In genomic region chr9:4975073-4975472, GRCm38 (mm10) we compare ENCODE assay signal across 19 mouse cellular contexts.
A peak's percentile ranks its signal among the peaks of the same experiment; 100 is the strongest.
DNase-seq lines count a peak whose midpoint lies in the region; ATAC-seq and TF ChIP-seq lines count a peak whose summit lies in the region.
"Had no signal": no experiment of that assay in that cellular context is flagged by ENCODE, and none has a peak within 500 bp of the region (broad histone marks: within the 10 kb centered on the region; RNA-seq: fewer than 3 reads in every experiment).

No protein-coding gene starts in this region.

- no peak overlapping the region for H3K4me3 ChIP-seq in intestine, embryonic 15.5 days (replicated peaks)
- H3K4me3 ChIP-seq in intestine, postnatal 0 days (ENCODE audit: low read depth, low read length): no peak overlapping the region
- H3K4me3 ChIP-seq in intestine, embryonic 16.5 days (ENCODE audit: low read length): no peak overlapping the region

- H3K27ac ChIP-seq in intestine, embryonic 15.5 days: no peak overlapping the region
- no peak overlapping the region for H3K27ac ChIP-seq in intestine, postnatal 0 days (ENCODE audit: low read depth, low read length)
- H3K27ac ChIP-seq in intestine, embryonic 16.5 days (ENCODE audit: low read length): no peak overlapping the region

- no peaks in the 10 kb centered on the region for H3K4me1 ChIP-seq in intestine, embryonic 15.5 days (replicated peaks)
- H3K4me1 ChIP-seq in intestine, postnatal 0 days (replicated peaks; ENCODE audit: control insufficient read depth, insufficient read depth, low read length): no peaks in the 10 kb centered on the region
- no peaks in the 10 kb centered on the region for H3K4me1 ChIP-seq in intestine, embryonic 16.5 days (ENCODE audit: control insufficient read depth, insufficient read depth, low read length)

- H3K9ac ChIP-seq in intestine, embryonic 15.5 days: no peak overlapping the region
- no peak overlapping the region for H3K9ac ChIP-seq in intestine, postnatal 0 days (ENCODE audit: low read depth, low read length)
- no peak overlapping the region for H3K9ac ChIP-seq in intestine, embryonic 16.5 days (ENCODE audit: low read depth, low read length)

- ATAC-seq in intestine, embryonic 15.5 days: peak; percentile 68
- no peak for ATAC-seq in intestine, postnatal 0 days
- peak; percentile 81 for ATAC-seq in intestine, embryonic 16.5 days
- ATAC-seq: activated CD4-positive, CD25-positive, alpha-beta regulatory T cell, adult 4 months; CD4-positive, CD25-positive, alpha-beta regulatory T cell, adult 4 months; Patski had no signal

- H3K27me3 ChIP-seq in intestine, embryonic 15.5 days (replicated peaks): no peaks in the 10 kb centered on the region
- no peaks in the 10 kb centered on the region for H3K27me3 ChIP-seq in intestine, postnatal 0 days (replicated peaks; ENCODE audit: control insufficient read depth, insufficient read depth, low read length)
- no peaks in the 10 kb centered on the region for H3K27me3 ChIP-seq in intestine, embryonic 16.5 days (replicated peaks; ENCODE audit: control insufficient read depth, insufficient read depth, low read length)
- H3K27me3 ChIP-seq: CH12.LX, Patski had no signal

- 45% methylated on average over 1 of the region's 1 CpGs for WGBS in intestine, embryonic 15.5 days
- 38% methylated on average over 1 of the region's 1 CpGs for WGBS in intestine, postnatal 0 days
- 37% methylated on average over 1 of the region's 1 CpGs for WGBS in intestine, embryonic 16.5 days

- H3K36me3 ChIP-seq in intestine, embryonic 15.5 days: no peaks in the 10 kb centered on the region
- no peaks in the 10 kb centered on the region for H3K36me3 ChIP-seq in intestine, postnatal 0 days (ENCODE audit: control insufficient read depth, insufficient read depth)
- H3K36me3 ChIP-seq in intestine, embryonic 16.5 days (ENCODE audit: control insufficient read depth, insufficient read depth, low read length): no peaks in the 10 kb centered on the region
- H3K36me3 ChIP-seq: G1E had no signal

- H3K4me2 ChIP-seq in intestine, embryonic 15.5 days (replicated peaks): no peak overlapping the region
- no peak overlapping the region for H3K4me2 ChIP-seq in intestine, postnatal 0 days (replicated peaks; ENCODE audit: low read depth)
- no peak overlapping the region for H3K4me2 ChIP-seq in intestine, embryonic 16.5 days (ENCODE audit: low read depth, low read length)

- no peak for TF ChIP-seq CTCF in intestine, postnatal 0 days (IDR thresholded peaks at IDR 0.05; ENCODE audit: low read depth)

- DNase-seq in gastrocnemius, adult 8-10 months (ENCODE audit: low spot score in 2 of 2): no peak
- DNase-seq: adrenal gland, adult 2 months; adrenal gland, adult 8-10 months; adrenal gland, postnatal 10 days; adrenal gland, postnatal 14 days; adrenal gland, postnatal 25 days; adrenal gland, postnatal 36 days; B cell, adult 2 months; cerebellum, adult 11 months; cerebellum, adult 11-12 months; cerebellum, adult 18-20 months had no signal

- H3K9me3 ChIP-seq in intestine, embryonic 15.5 days: no peaks in the 10 kb centered on the region
- peaks cover 4% of the 10 kb centered on the region; the same call in 1 of the 2 replicates for H3K9me3 ChIP-seq in intestine, postnatal 0 days (ENCODE audit: control insufficient read depth)
- H3K9me3 ChIP-seq in intestine, embryonic 16.5 days (ENCODE audit: control insufficient read depth, low read length): peaks cover 3% of the 10 kb centered on the region; the same call in 1 of the 2 replicates
- H3K9me3 ChIP-seq: G1E had no signal
